Mouse (Mus musculus) Patski (cell line): Measurements from ENCODE around the gene Defb19. TPM values are rescaled to one million over a fixed set of nuclear protein-coding genes. Genes with fewer than 3 reads are reported as not detected.

Experiments
- ATAC-seq: fragments of 100-300 bp; one replicate; pipeline ENCODE4 v1.8.0; 2021
- CTCF ChIA-PET: fragments of 350-600 bp; sonication (Branson Sonifier 250); formaldehyde crosslinking; loops from one replicate; lab custom pipeline; 2022; ENCODE audit warnings: inconsistent platforms; lab: Charles Lee
- POLR2A ChIA-PET: fragments of 350-600 bp; sonication (Branson Sonifier 250); formaldehyde crosslinking; loops from one replicate; lab custom pipeline; 2022; ENCODE audit warnings: antibody characterized with exemption, inconsistent platforms; lab: Charles Lee
- DNase-seq: peaks from one replicate; pipeline ENCODE4 v3.0.0-alpha.2; 2011; ENCODE audit warnings: low read depth, low spot score
- H3K27me3 ChIP-seq: fragments of 371-371 bp; one replicate; pipeline ENCODE4 v1.5.1; 2021
- CTCF ChIP-seq: fragments of 100-300 bp; IDR thresholded peaks from one replicate; pipeline ENCODE4 v1.5.1; 2021
- in situ Hi-C: fragments of 300-500 bp; cut with MboI; formaldehyde crosslinking; loops from 3 replicates; pipeline ENCODE4 v1.11.1; 2018; ENCODE audit warnings: low pct_unique_long_range_greater_than_20kb, mixed read lengths
- polyA plus RNA-seq: library from polyadenylated mRNA; unstranded; gene quantifications from one replicate; pipeline ENCODE4 v1.2.3, GENCODE M21; 2021

Gene Defb19
- polyA plus RNA-seq = not detected

GRCm38 (mm10) chr2:152580107-152580506 is at the start of gene Defb19:
Gene Defb19, minus strand, starts transcription at chr2:152580312.
- ATAC-seq = no peak
- POLR2A ChIA-PET = no interaction called here
- no peak for TF ChIP-seq CTCF
- H3K27me3 ChIP-seq = no peaks in the 10 kb centered on the region
- CTCF ChIA-PET = interaction anchor here (2.2 kb wide), 1 partner anchor 15 kb away, joined by 5 read pairs; no protein-coding TSS in a partner anchor
- in situ Hi-C loops = no loop called here
- DNase-seq = no peak

- ChIA-PET CTCF (interaction anchor here (1.0 to 2.0 kb wide), 3 partner anchors 11 to 39 kb away, joined by 3 to 8 read pairs (median 4); partner anchors contain the start of gene H13), POLR2A (no interaction called here)
- H3K27me3 ChIP-seq = no peaks in the 10 kb centered on the region
- ATAC-seq (peak; percentile 58), DNase-seq (no peak)
- in situ Hi-C loops = no loop called here
- no peak for TF ChIP-seq CTCF
Observed at GRCm38 (mm10) chr2:152629904-152630303, 49.8 kb upstream of the Defb19 start.

- no peak for TF ChIP-seq CTCF
- ATAC-seq = no peak
- DNase-seq = no peak
- H3K27me3 ChIP-seq = no peaks in the 10 kb centered on the region
- in situ Hi-C loops = no loop called here
- POLR2A ChIA-PET = no interaction called here
- CTCF ChIA-PET = interaction anchor here (1.0 to 2.0 kb wide), 2 partner anchors 10 to 14 kb away, joined by 3 to 8 read pairs; no protein-coding TSS in a partner anchor
Observed at GRCm38 (mm10) chr2:152629239-152629638, 49.1 kb upstream of the Defb19 start.

- no peak for TF ChIP-seq CTCF
- no peak for ATAC-seq
- ChIA-PET CTCF (no interaction called here), POLR2A (no interaction called here)
- DNase-seq = no peak
- in situ Hi-C loops = no loop called here
- no peaks in the 10 kb centered on the region for H3K27me3 ChIP-seq
Observed at GRCm38 (mm10) chr2:152628066-152628465, 48.0 kb upstream of the Defb19 start.

GRCm38 (mm10) chr2:152626774-152627591 is 46.9 kb upstream of the Defb19 start, which contains the start of gene Rem1:
Gene Rem1, plus strand, starts transcription at chr2:152626951.
- in situ Hi-C loops = no loop called here
- DNase-seq = no peak
- no peak for TF ChIP-seq CTCF
- ChIA-PET CTCF (no interaction called here), POLR2A (no interaction called here)
- no peak for ATAC-seq
- H3K27me3 ChIP-seq = no peaks in the 10 kb centered on the region

- ATAC-seq = no peak
- DNase-seq = no peak
- in situ Hi-C loops = no loop called here
- H3K27me3 ChIP-seq = no peaks in the 10 kb centered on the region
- ChIA-PET POLR2A (no interaction called here), CTCF (interaction anchor here (1.1 kb wide), 1 partner anchor 45 kb away, joined by 5 read pairs; no protein-coding TSS in a partner anchor)
- no peak for TF ChIP-seq CTCF
Observed at GRCm38 (mm10) chr2:152625256-152625655, 45.1 kb upstream of the Defb19 start.

- POLR2A ChIA-PET = no interaction called here
- DNase-seq = no peak
- no peak for ATAC-seq
- in situ Hi-C loops = no loop called here
- TF ChIP-seq CTCF = no peak
- CTCF ChIA-PET = no interaction called here
- no peaks in the 10 kb centered on the region for H3K27me3 ChIP-seq
Observed at GRCm38 (mm10) chr2:152624566-152624965, 44.5 kb upstream of the Defb19 start.

GRCm38 (mm10) chr2:152622953-152623352 is 42.8 kb upstream of the Defb19 start, which contains the start of gene Defb25:
Gene Defb25, minus strand, starts transcription at chr2:152623053.
- H3K27me3 ChIP-seq = no peaks in the 10 kb centered on the region
- no peak for TF ChIP-seq CTCF
- POLR2A ChIA-PET = no interaction called here
- ATAC-seq (no peak), DNase-seq (no peak)
- CTCF ChIA-PET = interaction anchor here (0.9 to 1.5 kb wide), 2 partner anchors 11 to 34 kb away, joined by 3 to 4 read pairs; no protein-coding TSS in a partner anchor
- in situ Hi-C loops = no loop called here

- ChIA-PET POLR2A (interaction anchor here (0.6 kb wide), 1 partner anchor 49 kb away, joined by 3 read pairs; no protein-coding TSS in a partner anchor), CTCF (interaction anchor here (0.9 to 1.5 kb wide), 4 partner anchors 12 to 46 kb away, joined by 3 to 4 read pairs (median 3); no protein-coding TSS in a partner anchor)
- no peaks in the 10 kb centered on the region for H3K27me3 ChIP-seq
- ATAC-seq (no peak), DNase-seq (no peak)
- no peak for TF ChIP-seq CTCF
- in situ Hi-C loops = no loop called here
Observed at GRCm38 (mm10) chr2:152622151-152622550, 42.0 kb upstream of the Defb19 start.

GRCm38 (mm10) chr2:152620367-152621134 is 40.4 kb upstream of the Defb19 start:
- no peak for ATAC-seq
- no peak for DNase-seq
- ChIA-PET CTCF (interaction anchor here (1.4 kb wide), 1 partner anchor 30 kb away, joined by 3 read pairs; no protein-coding TSS in a partner anchor), POLR2A (no interaction called here)
- in situ Hi-C loops = no loop called here
- TF ChIP-seq CTCF = no peak
- no peaks in the 10 kb centered on the region for H3K27me3 ChIP-seq
